Mouse (Mus musculus): ENCODE results near the gene Vezf1.
A peak's percentile ranks its signal among the peaks of the same experiment; 100 is the strongest.

DNA sequence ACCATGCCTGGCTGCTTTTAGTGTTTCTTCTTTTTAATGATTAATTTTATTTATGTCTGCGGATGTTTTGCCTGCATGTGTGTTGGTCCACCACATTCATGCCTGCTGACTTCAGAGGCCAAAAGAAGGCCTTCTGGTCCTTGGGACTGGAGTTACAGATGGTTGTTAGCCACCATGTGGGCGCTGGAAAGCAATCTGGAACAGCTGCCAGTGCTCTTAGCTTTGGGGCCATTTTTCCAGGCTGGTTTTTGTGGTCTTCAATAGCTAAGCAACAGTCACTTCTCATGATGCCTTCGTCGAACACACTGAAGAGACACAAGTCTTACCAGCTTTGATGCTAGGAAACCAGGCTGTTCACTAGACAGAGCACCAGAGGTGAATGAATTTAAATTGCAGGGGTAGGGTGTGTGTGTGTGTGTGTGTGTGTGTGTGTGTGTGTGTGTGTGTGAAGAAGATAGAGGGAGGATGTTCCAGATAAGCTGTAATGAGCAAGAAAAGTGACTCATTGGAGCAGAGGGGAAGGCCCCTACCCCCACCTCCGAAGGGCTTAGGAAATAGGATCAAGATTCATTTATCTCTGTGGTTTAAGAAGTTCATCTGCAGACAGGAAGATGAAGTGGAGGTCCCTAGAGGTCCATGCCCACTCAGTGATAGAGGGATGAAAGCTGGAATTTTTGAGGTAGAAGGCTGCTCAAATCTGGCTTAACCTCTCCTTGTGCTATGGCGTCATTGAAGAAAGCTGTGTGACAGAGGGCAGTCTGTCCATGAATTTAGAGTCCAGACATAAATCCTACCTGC lies 37.6 kb downstream of the Vezf1 start:
- TF ChIP-seq CTCF (IDR thresholded peaks at IDR 0.05 in 2 of 3, conservative IDR thresholded peaks at IDR 0.05 in 1 of 3; ENCODE audit: control insufficient read depth in 1 of 3, insufficient read depth in 1 of 3, low read depth in 2 of 3, low read length in 3 of 3, poor library complexity in 1 of 3, severe bottlenecking in 1 of 3) (no peak), UBTF (IDR thresholded peaks at IDR 0.05; ENCODE audit: borderline replicate concordance, insufficient read depth, low read depth, low read length) (no peak), GABPA (IDR thresholded peaks at IDR 0.05; ENCODE audit: low read depth, low read length) (no peak), ZMIZ1 (IDR thresholded peaks at IDR 0.05; ENCODE audit: low read depth, low read length) (no peak), EP300 (IDR thresholded peaks at IDR 0.05; ENCODE audit: low read depth in 1 of 2, low read length in 2 of 2) (peak; percentile 64 to 75), ZKSCAN1 (IDR thresholded peaks at IDR 0.05; ENCODE audit: low read depth, low read length) (no peak), POLR2A (IDR thresholded peaks at IDR 0.05; ENCODE audit: control insufficient read depth in 1 of 2, insufficient read depth in 1 of 2, low read depth in 1 of 2, low read length in 2 of 2, poor library complexity in 1 of 2) (no peak)
